Mouse (Mus musculus): ENCODE data around the gene Egfl8.

DNA sequence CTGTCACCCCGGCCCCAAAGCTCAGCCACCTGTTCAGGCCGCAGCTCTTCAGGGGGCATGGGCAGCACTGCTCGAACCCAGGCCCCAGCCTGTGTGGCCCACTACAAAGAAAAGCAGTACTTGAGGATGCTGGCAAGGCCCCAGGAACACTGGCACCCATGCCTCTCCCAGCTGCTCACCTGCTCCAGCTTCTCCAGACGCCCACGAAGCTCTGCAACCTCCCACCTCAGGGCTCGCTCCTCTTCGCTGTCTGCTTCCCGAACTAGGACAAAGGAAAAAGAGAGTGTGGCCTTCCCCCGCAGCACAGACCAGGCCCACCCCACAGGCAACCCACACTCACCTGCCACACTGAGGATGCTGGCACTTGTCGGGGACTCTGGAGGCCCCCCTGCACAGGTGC is 1.9 kb downstream of the Egfl8 start:
- TF ChIP-seq CTCF (IDR thresholded peaks at IDR 0.05; ENCODE audit: low read depth), result no peak
- TF ChIP-seq EP300 (optimal IDR thresholded peaks at IDR 0.05), result no peak

Measured in stomach, postnatal 0 days (tissue).